Mouse (Mus musculus) MEL (cell line): ENCODE results near the gene Gm45716. TPM values are rescaled to one million over a fixed set of nuclear protein-coding genes. Genes with fewer than 3 reads are reported as not detected.

ENCODE experiments used
- DNase-seq: peaks from one replicate; pipeline ENCODE4 v3.0.0; 2011; ENCODE audit warnings: low read depth, low spot score
- H3K27ac ChIP-seq: 2 replicates; pipeline ENCODE4 v1.5.1; 2012; ENCODE audit warnings: low read depth, mild to moderate bottlenecking, control low read depth, low read length, moderate library complexity; ENCODE audit not compliant: control insufficient read depth
- H3K27me3 ChIP-seq, 2 experiments: fragments of 150-350 bp in 1 of 2; sonication (generic) in 1 of 2; 2 replicates each; pipeline ENCODE4 v1.6.1; 2012; ENCODE audit warnings: low read length in 2 of 2, mild to moderate bottlenecking in 2 of 2, improper control_type of control experiment in 1 of 2, moderate library complexity in 1 of 2; ENCODE audit not compliant: insufficient read depth in 2 of 2, control insufficient read depth in 1 of 2
- H3K36me3 ChIP-seq, 2 experiments: 2 replicates each; pipeline ENCODE4 v1.6.1; 2012 to 2014; ENCODE audit warnings: low read length in 2 of 2, improper control_type of control experiment in 1 of 2, inconsistent platforms in 1 of 2, mild to moderate bottlenecking in 1 of 2; ENCODE audit not compliant: insufficient read depth in 2 of 2, control insufficient read depth in 1 of 2
- H3K4me1 ChIP-seq, 2 experiments: fragments of 150-350 bp in 1 of 2; sonication (generic) in 1 of 2; 2 replicates each; pipeline ENCODE4 v1.6.1; 2012; ENCODE audit warnings: low read length in 2 of 2, improper control_type of control experiment in 1 of 2, mild to moderate bottlenecking in 1 of 2; ENCODE audit not compliant: insufficient read depth in 2 of 2, control insufficient read depth in 1 of 2
- H3K4me3 ChIP-seq, 2 experiments: fragments of 150-350 bp in 1 of 2; sonication (generic) in 1 of 2; 2 replicates each; pipeline ENCODE4 v1.5.1; 2012; ENCODE audit warnings: low read depth in 2 of 2, low read length in 2 of 2, mild to moderate bottlenecking in 2 of 2, moderate library complexity in 2 of 2, control low read depth in 1 of 2, improper control_type of control experiment in 1 of 2; ENCODE audit not compliant: control insufficient read depth in 1 of 2, insufficient read depth in 1 of 2
- H3K79me2 ChIP-seq: 2 replicates; pipeline ENCODE4 v1.6.1; 2012; ENCODE audit warnings: mild to moderate bottlenecking, low read length, moderate library complexity; ENCODE audit not compliant: control insufficient read depth, poor library complexity, insufficient read depth
- H3K9ac ChIP-seq: 2 replicates; pipeline ENCODE4 v1.6.1; 2012; ENCODE audit warnings: low read depth, mild to moderate bottlenecking, control low read depth, low read length, moderate library complexity; ENCODE audit not compliant: control insufficient read depth, poor library complexity, severe bottlenecking
- H3K9me3 ChIP-seq: fragments of 150-350 bp; sonication (generic); replicated peaks from 2 replicates; pipeline ENCODE4 v1.6.1; 2012; ENCODE audit warnings: mild to moderate bottlenecking, low read length, improper control_type of control experiment, moderate library complexity; ENCODE audit not compliant: insufficient read depth
- E2F4 ChIP-seq: IDR thresholded peaks from 2 replicates; pipeline ENCODE4 v1.6.1; 2011; ENCODE audit warnings: low read depth, low read length, improper control_type of control experiment, borderline replicate concordance
- ELF1 ChIP-seq: IDR thresholded peaks from 2 replicates; pipeline ENCODE4 v1.6.1; 2014; ENCODE audit warnings: low read depth, mild to moderate bottlenecking, inconsistent platforms, low read length, improper control_type of control experiment, moderate library complexity
- EP300 ChIP-seq, 2 experiments: IDR thresholded peaks; 2 replicates each; pipeline ENCODE4 v1.6.1; 2011; ENCODE audit warnings: improper control_type of control experiment in 2 of 2, low read length in 2 of 2, low read depth in 1 of 2, mild to moderate bottlenecking in 1 of 2
- ETS1 ChIP-seq: IDR thresholded peaks from 2 replicates; pipeline ENCODE4 v1.6.1; 2012; ENCODE audit warnings: low read depth, mild to moderate bottlenecking, inconsistent platforms, low read length, improper control_type of control experiment, moderate library complexity
- HCFC1 ChIP-seq: IDR thresholded peaks from 2 replicates; pipeline ENCODE4 v1.6.1; 2012; ENCODE audit warnings: low read depth, mild to moderate bottlenecking, inconsistent platforms, low read length, improper control_type of control experiment, moderate library complexity
- MAFK ChIP-seq: IDR thresholded peaks from 2 replicates; pipeline ENCODE4 v1.6.1; 2011; ENCODE audit warnings: low read depth, mild to moderate bottlenecking, low read length, improper control_type of control experiment, borderline replicate concordance
- MAX ChIP-seq: IDR thresholded peaks from 2 replicates; pipeline ENCODE4 v1.6.1; 2011; ENCODE audit warnings: low read length, improper control_type of control experiment
- MEF2A ChIP-seq: IDR thresholded peaks from 2 replicates; pipeline ENCODE4 v1.6.1; 2014; ENCODE audit warnings: low read depth, mild to moderate bottlenecking, inconsistent platforms, low read length, improper control_type of control experiment; ENCODE audit not compliant: poor library complexity, insufficient replicate concordance, severe bottlenecking; ENCODE audit errors: extremely low read depth
- MXI1 ChIP-seq: IDR thresholded peaks from 2 replicates; pipeline ENCODE4 v1.6.1; 2011; ENCODE audit warnings: mild to moderate bottlenecking, low read depth, low read length, improper control_type of control experiment
- MYB ChIP-seq: IDR thresholded peaks from 2 replicates; pipeline ENCODE4 v1.6.1; 2011; ENCODE audit warnings: mild to moderate bottlenecking, low read depth, low read length, improper control_type of control experiment
- MYC ChIP-seq: IDR thresholded peaks from 2 replicates; pipeline ENCODE4 v1.6.1; 2011; ENCODE audit warnings: low read depth, mild to moderate bottlenecking, low read length, improper control_type of control experiment, moderate library complexity
- NRF1 ChIP-seq: IDR thresholded peaks from 2 replicates; pipeline ENCODE4 v1.6.1; 2014; ENCODE audit warnings: low read depth, mild to moderate bottlenecking, inconsistent platforms, low read length, improper control_type of control experiment, moderate library complexity; ENCODE audit not compliant: poor library complexity, insufficient read depth, severe bottlenecking
- SIN3A ChIP-seq: IDR thresholded peaks from 2 replicates; pipeline ENCODE4 v1.6.1; 2012; ENCODE audit warnings: low read length, improper control_type of control experiment, inconsistent platforms
- SMC3 ChIP-seq: IDR thresholded peaks from 2 replicates; pipeline ENCODE4 v1.6.1; 2011; ENCODE audit warnings: low read depth, low read length, improper control_type of control experiment
- TCF12 ChIP-seq: IDR thresholded peaks from 2 replicates; pipeline ENCODE4 v1.6.1; 2014; ENCODE audit warnings: low read depth, mild to moderate bottlenecking, inconsistent platforms, low read length, improper control_type of control experiment, moderate library complexity
- ZMIZ1 ChIP-seq: IDR thresholded peaks from 2 replicates; pipeline ENCODE4 v1.6.1; 2012; ENCODE audit warnings: low read depth, mild to moderate bottlenecking, inconsistent platforms, low read length, improper control_type of control experiment, moderate library complexity
- ZNF384 ChIP-seq: IDR thresholded peaks from 2 replicates; pipeline ENCODE4 v1.6.1; 2012; ENCODE audit warnings: low read depth, mild to moderate bottlenecking, inconsistent platforms, low read length, improper control_type of control experiment
- polyA plus RNA-seq, 2 experiments: library from polyadenylated mRNA; stranded (reverse) in 1 of 2; unstranded in 1 of 2; fragments of >175 nt in 1 of 2; fragments of >200 nt in 1 of 2; gene quantifications; 2 replicates each; pipeline versions ENCODE4 v1.2.1 to v1.2.4; 2012; ENCODE audit warnings: low replicate concordance in 2 of 2, low read depth in 1 of 2; ENCODE audit not compliant: insufficient read length in 2 of 2, insufficient read depth in 1 of 2, missing spikeins in 1 of 2
- total RNA-seq: library from RNA; depleted of rRNA; stranded (reverse); fragments of 300-350 nt; gene quantifications from 2 replicates; pipeline ENCODE4 v1.2.3, GENCODE M21; 2012

Gene Gm45716
- total and polyA plus RNA-seq, 3 experiments, result 2.9 to 4.1 TPM; not detected in 1

DNA sequence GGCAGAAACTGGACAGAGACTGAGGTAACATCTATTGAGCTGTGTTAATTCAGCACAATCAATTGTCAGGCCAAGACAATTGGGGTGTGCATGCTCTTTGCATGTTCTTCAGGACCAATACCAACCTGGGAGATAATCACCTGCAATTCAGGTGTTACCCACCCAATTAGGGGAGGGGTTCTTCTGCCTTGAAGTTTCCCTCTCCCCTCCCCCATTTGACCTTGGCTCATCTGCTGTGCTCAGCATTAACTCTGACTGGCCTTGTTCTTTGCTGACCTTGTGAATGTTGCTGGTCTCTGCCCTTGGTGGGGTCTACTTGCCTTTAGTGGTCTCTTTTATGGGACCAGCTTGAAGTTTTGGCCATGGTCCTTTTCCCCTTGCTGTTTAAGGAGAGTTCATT is 42.3 kb downstream of the Gm45716 start:
- H3K4me3 ChIP-seq, result no peak overlapping the region
- no peaks in the 10 kb centered on the region for H3K79me2 ChIP-seq
- peaks cover 2 to 5% of the 10 kb centered on the region in 2 experiments; a peak in 3 of 4 replicates for H3K27me3 ChIP-seq
- no peak for DNase-seq
- no peak overlapping the region for H3K9ac ChIP-seq
- H3K4me1 ChIP-seq, result peaks cover 2 to 28% of the 10 kb centered on the region in 2 experiments; a peak in 2 of 4 replicates
- TF ChIP-seq TCF12, result no peak
- H3K27ac ChIP-seq, result no peak overlapping the region
- peaks cover 0 to 11% of the 10 kb centered on the region in 2 experiments; a peak in 2 of 4 replicates for H3K36me3 ChIP-seq
- no peaks in the 10 kb centered on the region for H3K9me3 ChIP-seq

- peaks cover 0 to 23% of the 10 kb centered on the region in 2 experiments; a peak in 2 of 4 replicates for H3K4me1 ChIP-seq
- H3K9ac ChIP-seq, result no peak overlapping the region
- no peak for DNase-seq
- H3K9me3 ChIP-seq, result no peaks in the 10 kb centered on the region
- peaks cover 0 to 9% of the 10 kb centered on the region in 2 experiments; a peak in 2 of 4 replicates for H3K36me3 ChIP-seq
- TF ChIP-seq NRF1 (no peak), SIN3A (no peak), HCFC1 (no peak), MXI1 (no peak), SMC3 (no peak), MAX (no peak)
- H3K79me2 ChIP-seq, result no peaks in the 10 kb centered on the region
- no peak overlapping the region for H3K27ac ChIP-seq
- no peak overlapping the region for H3K4me3 ChIP-seq
- peaks cover 2 to 7% of the 10 kb centered on the region in 2 experiments; a peak in 3 of 4 replicates for H3K27me3 ChIP-seq
Observed at GRCm38 (mm10) chr11:90230671-90231070, 43.2 kb downstream of the Gm45716 start.

DNA sequence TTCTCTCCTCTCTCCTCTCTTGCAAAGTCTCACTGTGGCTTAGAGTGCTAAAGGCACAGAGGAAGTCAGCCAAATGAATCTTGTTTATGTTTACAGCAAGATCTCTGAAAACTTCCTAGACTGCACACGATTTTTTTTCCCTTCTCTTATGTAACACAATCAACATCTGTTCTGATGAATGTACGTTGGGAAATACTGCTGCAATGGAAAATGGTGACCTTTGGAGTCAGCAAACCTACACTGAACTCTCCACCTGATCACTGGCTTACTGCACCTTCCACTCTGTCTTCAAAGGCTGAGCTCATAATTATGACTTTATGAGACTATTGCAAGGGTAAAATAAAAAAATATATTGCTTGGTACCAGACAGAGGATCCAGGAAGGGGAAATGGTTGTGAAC is 44.1 kb downstream of the Gm45716 start:
- H3K4me3 ChIP-seq, result no peak overlapping the region
- TF ChIP-seq MYC (no peak), MAX (no peak), ELF1 (no peak), E2F4 (no peak), EP300 (IDR thresholded peaks at IDR 0.05; ENCODE audit: low read depth in 1 of 2, low read length in 2 of 2) (no peak), ZMIZ1 (no peak), MAFK (no peak), ZNF384 (no peak), ETS1 (no peak), MYB (no peak), MEF2A (no peak)
- peaks cover 0 to 9% of the 10 kb centered on the region in 2 experiments; a peak in 2 of 4 replicates for H3K36me3 ChIP-seq
- H3K79me2 ChIP-seq, result no peaks in the 10 kb centered on the region
- peaks cover 0 to 19% of the 10 kb centered on the region in 2 experiments; a peak in 2 of 4 replicates for H3K4me1 ChIP-seq
- H3K9ac ChIP-seq, result no peak overlapping the region
- no peak for DNase-seq
- peaks cover 2 to 9% of the 10 kb centered on the region in 2 experiments; a peak in 3 of 4 replicates for H3K27me3 ChIP-seq
- H3K9me3 ChIP-seq, result no peaks in the 10 kb centered on the region
- H3K27ac ChIP-seq, result no peak overlapping the region
